Mouse (Mus musculus) spleen, postnatal 36 days (tissue): Measurements from ENCODE around the gene Mamstr.
A peak's percentile ranks its signal among the peaks of the same experiment; 100 is the strongest.

Source experiments
- DNase-seq, 2 experiments: peaks; one replicate each; pipeline ENCODE4 v3.0.0; 2022; ENCODE audit warnings: low spot score in 2 of 2, mixed read lengths in 1 of 2

The Mamstr gene

DNA sequence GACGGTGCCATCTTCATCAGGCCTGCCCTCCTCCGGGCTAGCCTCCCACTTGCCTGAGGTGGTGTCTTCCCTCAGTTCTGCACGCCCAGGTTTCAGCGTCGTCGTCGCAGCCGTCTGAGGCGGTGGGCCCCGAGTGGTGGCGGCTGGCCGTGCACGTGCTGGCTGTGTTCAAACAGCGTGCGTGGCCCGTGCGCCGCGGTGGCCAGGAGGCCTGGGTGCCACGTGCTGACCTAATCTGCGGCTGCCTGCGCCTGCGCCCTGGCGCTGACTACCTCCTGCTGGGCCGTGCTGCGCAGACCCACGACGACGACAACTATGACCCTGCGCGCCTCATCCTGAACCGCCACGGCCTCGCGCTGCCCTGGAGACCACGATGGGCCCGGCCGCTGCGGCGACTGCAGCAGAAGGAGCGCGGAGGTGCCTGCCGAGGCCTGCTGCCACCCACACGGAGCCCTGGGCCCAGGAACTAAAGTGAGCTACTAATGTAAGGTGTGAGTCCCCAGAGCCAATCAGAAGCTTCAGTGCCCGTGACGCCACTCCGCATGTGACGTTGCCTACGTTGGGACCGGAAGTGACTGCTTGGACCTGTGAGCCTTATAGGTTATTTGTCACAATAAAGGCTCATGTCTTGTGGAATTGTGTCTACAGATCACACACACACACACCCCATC, 54.3 kb downstream of the Mamstr start, which contains the start of gene Sec1:
Gene Sec1, minus strand, starts transcription at position 482 of the 671 bp plus-strand sequence.
- DNase-seq: no peak

DNA sequence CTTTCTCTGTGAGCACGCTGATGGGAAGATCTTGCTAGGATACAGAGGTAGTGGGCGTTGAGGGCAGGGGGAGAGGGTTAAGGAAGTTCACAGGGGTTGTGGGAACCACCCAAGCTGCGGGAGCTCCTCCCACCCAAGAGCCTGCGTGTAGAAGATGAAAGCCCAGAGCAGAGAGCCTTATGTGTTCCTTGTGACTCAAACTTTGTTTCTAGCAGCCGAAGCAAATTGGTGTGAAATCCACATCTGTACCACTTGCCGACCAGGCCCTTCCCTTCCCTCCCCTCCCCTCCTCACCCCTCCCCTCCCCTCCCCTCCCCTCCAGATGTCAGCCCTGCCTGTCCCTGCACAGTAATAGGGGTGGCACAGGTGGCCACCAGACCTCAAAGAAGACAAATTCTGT, 55.3 kb downstream of the Mamstr start:
- DNase-seq: peak in 1 of 2 experiments; percentile 8
